Comparison of ENCODE assay signal across 22 mouse cellular contexts in genomic region chr14:25032899-25033298, GRCm38 (mm10).
DNase-seq lines count a peak whose midpoint lies in the region; ATAC-seq lines count a peak whose summit lies in the region.
"Had no signal": no experiment of that assay in that cellular context is flagged by ENCODE, and none has a peak within 500 bp of the region (broad histone marks: within the 10 kb centered on the region; RNA-seq: fewer than 3 reads in every experiment).

No protein-coding gene starts in this region.

- no peaks in the 10 kb centered on the region for H3K9me3 ChIP-seq in neural tube, embryonic 13.5 days
- no peaks in the 10 kb centered on the region for H3K9me3 ChIP-seq in limb, embryonic 10.5 days (replicated peaks)
- H3K9me3 ChIP-seq: embryonic facial prominence, embryonic 12.5 days; heart, embryonic 13.5 days; midbrain, embryonic 13.5 days had no signal

- no peak overlapping the region for H3K4me2 ChIP-seq in neural tube, embryonic 13.5 days
- H3K4me2 ChIP-seq: embryonic facial prominence, embryonic 12.5 days; heart, embryonic 13.5 days; midbrain, embryonic 13.5 days had no signal

- H3K27ac ChIP-seq in neural tube, embryonic 13.5 days (replicated peaks) = peak overlapping the region; percentile 74
- H3K27ac ChIP-seq in limb, embryonic 10.5 days = peak overlapping the region; percentile 20
- H3K27ac ChIP-seq: gastrocnemius, adult 2 months; heart, embryonic 13.5 days; midbrain, embryonic 13.5 days had no signal

- no peaks in the 10 kb centered on the region for H3K27me3 ChIP-seq in neural tube, embryonic 13.5 days
- H3K27me3 ChIP-seq in limb, embryonic 10.5 days (ENCODE audit: low read depth, poor library complexity, severe bottlenecking) = 0 out of 2 replicates have a peak, but pooled peaks cover under 1% of the 10 kb centered on the region
- H3K27me3 ChIP-seq: embryonic facial prominence, embryonic 12.5 days; heart, embryonic 13.5 days; midbrain, embryonic 13.5 days had no signal

- no peak overlapping the region for H3K9ac ChIP-seq in neural tube, embryonic 13.5 days
- H3K9ac ChIP-seq: embryonic facial prominence, embryonic 12.5 days; heart, embryonic 13.5 days; midbrain, embryonic 13.5 days had no signal

- intact Hi-C loops in gastrocnemius, postnatal 14 days (cut with DNase I; ENCODE audit: low total_unique reads) = no loop called here

- no peaks in the 10 kb centered on the region for H3K36me3 ChIP-seq in neural tube, embryonic 13.5 days
- no peaks in the 10 kb centered on the region for H3K36me3 ChIP-seq in limb, embryonic 10.5 days
- H3K36me3 ChIP-seq: embryonic facial prominence, embryonic 12.5 days; heart, embryonic 13.5 days; midbrain, embryonic 13.5 days had no signal

- peaks cover 35% of the 10 kb centered on the region for H3K4me1 ChIP-seq in neural tube, embryonic 13.5 days (replicated peaks)
- H3K4me1 ChIP-seq in limb, embryonic 10.5 days = peaks cover 23% of the 10 kb centered on the region
- H3K4me1 ChIP-seq: heart, embryonic 13.5 days had no signal

- no peak for ATAC-seq in neural tube, embryonic 13.5 days (ENCODE audit: low read depth)
- ATAC-seq: inflammation-experienced regulatory T-cells, adult 6 months; midbrain, embryonic 13.5 days; Patski had no signal

- H3K4me3 ChIP-seq in neural tube, embryonic 13.5 days = no peak overlapping the region
- no peak overlapping the region for H3K4me3 ChIP-seq in limb, embryonic 10.5 days
- H3K4me3 ChIP-seq: embryonic facial prominence, embryonic 12.5 days; gastrocnemius, adult 2 months; heart, embryonic 13.5 days; midbrain, embryonic 13.5 days had no signal

- 87% methylated on average over 2 of the region's 2 CpGs for WGBS in neural tube, embryonic 13.5 days
- 95% methylated on average over 2 of the region's 2 CpGs for WGBS in limb, embryonic 10.5 days

- no peak for DNase-seq in neural tube, embryonic 10.5 days (ENCODE audit: extremely low spot score, low spot score)
- DNase-seq in limb, embryonic 10.5 days (ENCODE audit: low spot score) = no peak
- peak; percentile 9 to 38 for DNase-seq in thymus, adult 18-20 months
- peak; percentile 57 for DNase-seq in thymus, postnatal 4 days
- DNase-seq in gastrocnemius, adult 8-10 months (ENCODE audit: low spot score in 2 of 2) = no peak
- DNase-seq in gastrocnemius, postnatal 14 days = no peak
- no peak for DNase-seq in right cerebral cortex, adult 18-20 months
- DNase-seq: adrenal gland, postnatal 36 days; cerebellum, adult 18-20 months; gastrocnemius, adult 2 months; heart, adult 18-20 months; kidney, adult 2 months; kidney, postnatal 10 days; liver; lung, postnatal 14 days; right cerebral cortex, postnatal 25 days had no signal

Comparison
In these comparisons a context has a peak if more than half of its experiments do, and no peak if none do; other contexts are left out.
1. DNase-seq: peak in thymus, adult 18-20 months (2 of 2) and thymus, postnatal 4 days (single experiment); none in neural tube, embryonic 10.5 days (single experiment), limb, embryonic 10.5 days (single experiment), gastrocnemius, adult 8-10 months (0 of 2), gastrocnemius, postnatal 14 days (single experiment) and right cerebral cortex, adult 18-20 months (single experiment).